Mouse (Mus musculus): ENCODE measurements around the gene Nfya. TPM values are rescaled to one million over a fixed set of nuclear protein-coding genes. Genes with fewer than 3 reads are reported as not detected.

The Nfya gene
- polyA plus RNA-seq, 1 experiment from 2014 or later = 10.7 TPM

DNA sequence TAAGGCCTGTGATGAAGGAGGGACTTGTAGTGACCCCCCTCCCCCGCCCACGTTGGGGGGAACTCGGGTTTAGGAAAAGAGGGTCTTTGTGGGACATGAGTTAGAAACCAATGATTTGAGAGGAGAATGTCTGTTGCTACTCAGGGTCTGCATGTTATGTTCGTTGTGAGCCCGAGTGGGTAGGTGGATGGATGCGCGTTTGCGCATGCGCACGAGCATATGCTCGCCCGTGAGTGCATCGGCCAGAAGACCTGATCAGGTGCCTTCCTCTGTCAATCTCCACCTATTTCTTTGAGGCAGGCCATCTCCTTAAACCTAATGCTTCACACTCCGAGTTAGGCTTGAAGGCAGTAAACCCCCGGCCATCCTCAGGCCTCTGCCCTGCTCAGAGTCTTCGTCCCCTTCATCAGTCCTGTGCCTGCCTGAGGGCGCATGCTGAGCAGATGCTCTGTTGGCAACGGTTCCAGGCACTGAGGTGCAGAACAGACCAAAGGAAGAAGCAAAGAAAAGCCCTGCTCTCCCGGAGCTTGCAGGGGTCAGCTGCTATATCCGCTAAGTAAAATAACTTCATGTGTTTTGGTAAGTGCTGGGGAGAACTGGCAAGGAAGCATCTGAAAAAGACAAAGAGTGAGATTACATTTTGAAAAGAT lies 23.4 kb upstream of the Nfya start:
- Histone ChIP-seq H3K4me3 (ENCODE audit: low read depth, low read length) (no peak overlapping the region), H3K4me1 (ENCODE audit: control insufficient read depth, insufficient read depth, low read length) (no peaks in the 10 kb centered on the region), H3K36me3 (ENCODE audit: control insufficient read depth, insufficient read depth, low read length) (no peaks in the 10 kb centered on the region), H3K4me2 (ENCODE audit: low read length) (no peak overlapping the region), H3K27ac (ENCODE audit: low read length) (no peak overlapping the region), H3K27me3 (ENCODE audit: control insufficient read depth, insufficient read depth, low read depth, low read length) (no peaks in the 10 kb centered on the region), H3K9ac (ENCODE audit: low read depth, low read length) (no peak overlapping the region), H3K9me3 (replicated peaks; ENCODE audit: control insufficient read depth, low read length, poor library complexity, severe bottlenecking) (no peaks in the 10 kb centered on the region)
- 80% methylated on average over 20 of the region's 20 CpGs for WGBS
- no peak for ATAC-seq

DNA sequence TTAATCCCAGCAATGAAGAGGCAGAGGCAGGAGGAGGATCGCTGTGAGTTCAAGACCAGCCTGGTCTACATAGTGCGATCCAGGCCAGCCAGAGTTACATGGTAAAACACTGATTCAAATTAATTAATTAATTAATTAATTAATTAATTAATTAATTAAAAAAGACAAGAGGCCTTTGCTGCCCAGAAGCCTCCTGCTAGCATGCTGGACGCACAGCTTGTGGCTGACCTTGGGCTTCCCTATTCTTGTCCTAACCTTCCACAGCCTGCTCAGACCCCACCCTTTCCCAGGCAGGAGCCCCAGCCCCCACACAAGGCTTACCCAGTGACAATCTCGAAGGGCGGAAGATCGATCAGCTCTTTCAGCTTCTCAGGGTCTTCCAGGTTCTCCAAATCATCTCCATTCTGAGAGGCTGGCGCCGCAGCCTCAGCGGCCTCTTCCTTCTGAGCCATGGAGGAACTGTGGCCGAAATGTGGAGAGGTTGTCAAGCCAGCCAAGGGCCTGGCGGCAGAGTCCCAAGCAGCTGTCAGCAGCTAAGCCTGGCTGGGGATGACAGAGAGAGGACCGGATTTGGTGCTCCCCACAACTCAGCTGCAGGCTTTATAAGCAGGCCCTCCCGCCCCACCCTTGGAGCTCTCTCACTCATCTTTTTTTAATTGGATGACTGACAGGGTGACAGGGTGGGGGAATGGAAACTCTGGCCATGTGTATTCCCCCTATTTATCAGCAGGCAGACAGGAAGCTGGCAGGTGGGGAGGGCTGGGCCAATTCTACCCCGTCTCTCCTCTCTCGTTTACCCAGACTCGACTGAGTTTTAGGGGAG lies 22.7 kb upstream of the Nfya start, which contains the start of gene Apobec2:
Gene Apobec2, minus strand, starts transcription at position 773 of the 823 bp plus-strand sequence.
- ATAC-seq = peak; percentile 30; the same call in 1 of the 2 replicates
- WGBS = 68% methylated on average over 16 of the region's 16 CpGs
- no peaks in the 10 kb centered on the region for H3K4me1 ChIP-seq (ENCODE audit: control insufficient read depth, insufficient read depth, low read length)
- H3K9me3 ChIP-seq (replicated peaks; ENCODE audit: control insufficient read depth, low read length, poor library complexity, severe bottlenecking) = no peaks in the 10 kb centered on the region
- H3K4me3 ChIP-seq (ENCODE audit: low read depth, low read length) = no peak within 1 kb of the TSS
- H3K4me2 ChIP-seq (ENCODE audit: low read length) = no peak within 1 kb of the TSS
- no peak within 1 kb of the TSS for H3K9ac ChIP-seq (ENCODE audit: low read depth, low read length)
- H3K36me3 ChIP-seq (ENCODE audit: control insufficient read depth, insufficient read depth, low read length) = no peaks in the 10 kb centered on the region
- no peaks in the 10 kb centered on the region for H3K27me3 ChIP-seq (ENCODE audit: control insufficient read depth, insufficient read depth, low read depth, low read length)
- H3K27ac ChIP-seq (ENCODE audit: low read length) = no peak within 1 kb of the TSS

DNA sequence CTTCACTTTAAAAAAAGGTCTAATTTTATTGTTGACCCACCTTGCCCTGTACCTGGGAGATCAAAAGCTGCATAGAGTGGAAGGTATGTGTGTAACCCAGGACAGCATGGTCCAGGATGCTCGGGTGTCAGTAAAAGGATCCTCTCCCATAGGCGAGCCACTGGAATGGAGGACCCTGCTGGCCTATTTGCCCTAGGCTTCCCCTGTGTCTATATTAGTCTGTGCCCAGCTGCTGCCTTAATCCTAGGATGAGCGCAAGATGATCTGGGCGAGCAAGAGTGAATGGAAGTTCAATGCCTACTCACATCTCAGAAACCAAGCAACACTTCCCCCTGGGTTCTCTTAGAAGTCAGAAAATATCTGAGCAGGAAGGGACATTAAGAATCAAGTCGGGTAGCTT lies 21.3 kb upstream of the Nfya start:
- Histone ChIP-seq H3K4me3 (ENCODE audit: low read depth, low read length) (no peak overlapping the region), H3K9ac (ENCODE audit: low read depth, low read length) (no peak overlapping the region), H3K27me3 (ENCODE audit: control insufficient read depth, insufficient read depth, low read depth, low read length) (no peaks in the 10 kb centered on the region), H3K36me3 (ENCODE audit: control insufficient read depth, insufficient read depth, low read length) (no peaks in the 10 kb centered on the region), H3K27ac (ENCODE audit: low read length) (no peak overlapping the region), H3K4me2 (ENCODE audit: low read length) (no peak overlapping the region), H3K4me1 (ENCODE audit: control insufficient read depth, insufficient read depth, low read length) (no peaks in the 10 kb centered on the region), H3K9me3 (replicated peaks; ENCODE audit: control insufficient read depth, low read length, poor library complexity, severe bottlenecking) (no peaks in the 10 kb centered on the region)
- ATAC-seq = no peak
- WGBS = 68% methylated on average over 5 of the region's 5 CpGs

DNA sequence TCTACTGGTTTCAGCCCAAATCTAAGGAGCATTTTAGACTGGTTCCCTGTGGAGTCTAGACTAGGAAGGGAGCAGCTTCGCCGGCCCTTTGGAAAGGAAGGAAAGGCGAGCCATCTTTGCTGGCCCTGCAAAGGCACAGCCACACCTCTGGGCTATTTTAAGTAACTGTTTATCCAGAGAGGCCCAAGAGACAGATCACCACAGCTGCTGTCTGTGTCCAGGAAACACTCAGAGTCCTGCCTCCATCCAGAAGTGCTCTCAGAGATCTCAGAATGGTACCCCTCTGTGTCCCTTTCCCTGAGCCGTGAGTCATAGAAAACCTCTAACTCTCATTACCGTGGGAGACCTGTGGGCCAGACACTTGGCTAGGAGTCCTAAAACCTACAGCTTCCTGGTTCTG lies 20.7 kb upstream of the Nfya start:
- ATAC-seq = no peak
- Histone ChIP-seq H3K9me3 (replicated peaks; ENCODE audit: control insufficient read depth, low read length, poor library complexity, severe bottlenecking) (no peaks in the 10 kb centered on the region), H3K4me3 (ENCODE audit: low read depth, low read length) (no peak overlapping the region), H3K36me3 (ENCODE audit: control insufficient read depth, insufficient read depth, low read length) (no peaks in the 10 kb centered on the region), H3K27me3 (ENCODE audit: control insufficient read depth, insufficient read depth, low read depth, low read length) (no peaks in the 10 kb centered on the region), H3K9ac (ENCODE audit: low read depth, low read length) (no peak overlapping the region), H3K27ac (ENCODE audit: low read length) (no peak overlapping the region), H3K4me2 (ENCODE audit: low read length) (no peak overlapping the region), H3K4me1 (ENCODE audit: control insufficient read depth, insufficient read depth, low read length) (no peaks in the 10 kb centered on the region)
- 74% methylated on average over 5 of the region's 5 CpGs for WGBS

DNA sequence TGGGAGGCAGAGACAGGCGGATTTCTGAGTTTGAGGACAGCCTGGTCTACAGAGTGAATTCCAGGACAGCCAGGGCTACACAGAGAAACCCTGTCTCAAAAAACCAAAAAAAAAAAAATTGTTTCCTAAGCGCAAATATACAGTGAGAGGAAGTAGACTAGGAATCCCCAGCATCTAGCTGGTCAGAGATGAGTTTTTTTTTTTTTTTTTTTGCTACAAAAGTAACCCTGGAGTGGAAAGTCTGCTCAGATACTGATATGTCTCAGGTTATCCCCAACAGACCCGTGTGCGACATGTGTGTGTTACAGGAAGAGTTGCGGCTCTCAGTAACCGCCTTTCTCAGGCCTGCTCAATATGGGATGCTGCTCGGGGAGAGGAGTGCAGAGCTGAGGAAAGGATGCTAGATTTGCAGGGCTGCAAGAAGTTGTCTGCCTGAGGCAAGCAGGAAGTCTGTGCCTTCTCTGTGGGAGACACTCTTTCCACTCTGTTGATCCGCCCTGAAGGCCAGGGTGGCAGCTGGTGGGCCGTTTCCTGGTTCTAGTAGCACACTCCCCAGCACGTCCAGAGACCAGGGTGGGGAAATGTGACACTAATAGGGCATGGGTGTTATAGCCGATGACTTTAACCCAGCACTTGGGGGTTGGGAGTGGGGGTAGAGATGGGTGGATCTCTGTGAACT lies 18.3 kb upstream of the Nfya start:
- 72% methylated on average over 11 of the region's 11 CpGs for WGBS
- no peaks in the 10 kb centered on the region for H3K36me3 ChIP-seq (ENCODE audit: control insufficient read depth, insufficient read depth, low read length)
- H3K4me3 ChIP-seq (ENCODE audit: low read depth, low read length) = no peak overlapping the region
- ATAC-seq = no peak
- no peak overlapping the region for H3K27ac ChIP-seq (ENCODE audit: low read length)
- no peaks in the 10 kb centered on the region for H3K9me3 ChIP-seq (replicated peaks; ENCODE audit: control insufficient read depth, low read length, poor library complexity, severe bottlenecking)
- no peaks in the 10 kb centered on the region for H3K27me3 ChIP-seq (ENCODE audit: control insufficient read depth, insufficient read depth, low read depth, low read length)
- H3K4me1 ChIP-seq (ENCODE audit: control insufficient read depth, insufficient read depth, low read length) = no peaks in the 10 kb centered on the region
- no peak overlapping the region for H3K9ac ChIP-seq (ENCODE audit: low read depth, low read length)
- no peak overlapping the region for H3K4me2 ChIP-seq (ENCODE audit: low read length)

DNA sequence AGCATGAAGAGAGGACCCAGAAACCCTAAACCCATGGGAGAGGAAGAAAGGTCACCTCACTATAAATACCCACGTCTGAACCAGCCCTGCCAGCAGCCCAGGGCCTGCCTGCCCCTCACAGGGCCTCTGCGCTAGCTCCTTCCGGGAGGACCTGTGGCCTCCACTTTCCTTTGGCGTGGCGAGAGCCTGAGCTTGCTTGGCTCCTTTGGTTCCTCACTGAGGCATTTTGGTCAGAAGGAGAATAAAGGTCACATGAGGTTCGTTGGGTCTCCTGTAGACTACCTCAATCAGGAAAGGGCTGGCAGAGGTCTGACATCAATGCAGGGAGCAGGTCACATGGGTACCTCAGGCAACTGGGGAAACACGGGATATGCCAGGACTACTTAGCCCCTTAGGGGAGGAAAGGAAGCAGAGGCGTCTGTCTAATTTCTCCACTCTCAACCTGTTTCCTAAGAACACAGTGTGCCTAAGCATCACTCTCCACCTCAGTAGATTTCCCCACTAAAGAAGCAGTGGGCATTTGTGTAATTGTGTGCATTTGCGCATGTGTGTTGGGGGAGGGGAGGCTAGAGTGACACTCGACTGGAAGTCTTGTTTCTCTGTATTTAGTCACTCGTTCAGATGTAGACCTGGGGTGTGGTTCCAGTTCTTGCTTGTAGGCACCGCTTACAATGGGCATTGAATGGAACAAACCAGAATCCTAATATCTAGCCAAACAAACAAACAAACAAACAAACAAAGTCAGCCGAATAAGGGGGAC lies 17.5 kb upstream of the Nfya start:
- ATAC-seq = no peak
- Histone ChIP-seq H3K4me3 (ENCODE audit: low read depth, low read length) (no peak overlapping the region), H3K9me3 (replicated peaks; ENCODE audit: control insufficient read depth, low read length, poor library complexity, severe bottlenecking) (no peaks in the 10 kb centered on the region), H3K9ac (ENCODE audit: low read depth, low read length) (no peak overlapping the region), H3K36me3 (ENCODE audit: control insufficient read depth, insufficient read depth, low read length) (no peaks in the 10 kb centered on the region), H3K27me3 (ENCODE audit: control insufficient read depth, insufficient read depth, low read depth, low read length) (no peaks in the 10 kb centered on the region), H3K4me1 (ENCODE audit: control insufficient read depth, insufficient read depth, low read length) (no peaks in the 10 kb centered on the region), H3K4me2 (ENCODE audit: low read length) (no peak overlapping the region), H3K27ac (ENCODE audit: low read length) (no peak overlapping the region)
- 77% methylated on average over 13 of the region's 13 CpGs for WGBS

DNA sequence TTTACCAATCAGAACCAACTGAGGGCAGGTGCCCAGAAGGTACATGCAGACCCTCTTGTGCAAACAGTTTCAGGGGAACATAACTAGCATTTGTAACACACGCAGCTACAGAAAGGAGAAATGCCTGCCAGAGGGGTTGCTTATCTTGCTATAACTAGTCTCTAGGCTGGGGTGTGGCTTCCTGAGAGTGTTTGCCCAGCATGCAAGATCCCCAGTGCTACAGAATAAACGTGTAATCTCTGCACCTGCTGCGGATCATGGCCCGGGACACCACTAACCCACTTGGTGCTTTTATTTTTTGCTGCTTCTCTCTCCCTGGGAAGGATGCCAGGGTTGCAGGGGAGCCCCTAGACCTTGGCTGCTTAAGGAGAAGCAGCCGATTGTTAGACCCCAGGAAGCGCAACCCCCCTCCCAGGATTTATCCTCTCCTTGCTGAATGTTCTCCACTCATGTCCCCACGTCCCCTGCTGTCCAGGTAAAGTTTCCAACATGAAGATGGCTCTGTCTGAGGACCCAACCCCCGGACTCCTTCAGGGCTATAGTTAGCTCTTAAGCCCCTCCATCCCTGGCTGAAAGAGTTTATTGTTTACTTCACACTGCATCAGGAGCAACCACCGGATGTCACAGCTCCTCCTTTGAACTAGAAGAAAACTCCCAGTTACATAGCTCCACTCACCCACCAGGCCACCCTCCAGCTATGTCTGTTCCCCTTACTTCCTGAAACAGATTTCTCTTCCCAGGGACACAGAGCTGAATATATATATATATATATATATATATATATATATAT lies 16.3 kb upstream of the Nfya start:
- Histone ChIP-seq H3K27ac (ENCODE audit: low read length) (no peak overlapping the region), H3K9ac (ENCODE audit: low read depth, low read length) (no peak overlapping the region), H3K36me3 (ENCODE audit: control insufficient read depth, insufficient read depth, low read length) (no peaks in the 10 kb centered on the region), H3K27me3 (ENCODE audit: control insufficient read depth, insufficient read depth, low read depth, low read length) (no peaks in the 10 kb centered on the region), H3K4me2 (ENCODE audit: low read length) (no peak overlapping the region), H3K9me3 (replicated peaks; ENCODE audit: control insufficient read depth, low read length, poor library complexity, severe bottlenecking) (no peaks in the 10 kb centered on the region), H3K4me1 (ENCODE audit: control insufficient read depth, insufficient read depth, low read length) (no peaks in the 10 kb centered on the region), H3K4me3 (ENCODE audit: low read depth, low read length) (no peak overlapping the region)
- 43% methylated on average over 9 of the region's 9 CpGs for WGBS
- ATAC-seq = no peak

DNA sequence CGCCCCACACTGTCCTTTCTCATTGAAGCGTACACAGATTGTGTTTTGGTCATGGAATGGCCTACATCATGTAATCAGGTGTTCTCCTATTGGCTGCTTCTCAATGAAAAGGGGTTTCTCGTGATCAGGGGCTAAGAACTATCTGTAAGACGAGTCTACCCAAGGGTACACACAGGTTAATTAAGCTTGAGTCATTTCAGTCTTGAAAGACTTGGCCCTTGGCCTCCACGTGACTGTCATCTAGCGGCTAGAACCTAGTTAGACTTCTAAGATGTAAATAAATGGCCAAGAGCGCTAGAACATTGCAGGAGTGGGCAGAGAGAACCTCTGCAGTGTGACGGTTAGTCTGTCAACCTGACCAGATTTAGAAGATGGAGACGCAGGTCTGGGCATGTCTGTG lies 14.5 kb upstream of the Nfya start:
- WGBS = 90% methylated on average over 9 of the region's 9 CpGs
- Histone ChIP-seq H3K27me3 (ENCODE audit: control insufficient read depth, insufficient read depth, low read depth, low read length) (no peaks in the 10 kb centered on the region), H3K36me3 (ENCODE audit: control insufficient read depth, insufficient read depth, low read length) (no peaks in the 10 kb centered on the region), H3K9ac (ENCODE audit: low read depth, low read length) (no peak overlapping the region), H3K4me1 (ENCODE audit: control insufficient read depth, insufficient read depth, low read length) (no peaks in the 10 kb centered on the region), H3K27ac (ENCODE audit: low read length) (no peak overlapping the region), H3K4me2 (ENCODE audit: low read length) (no peak overlapping the region), H3K4me3 (ENCODE audit: low read depth, low read length) (no peak overlapping the region), H3K9me3 (replicated peaks; ENCODE audit: control insufficient read depth, low read length, poor library complexity, severe bottlenecking) (no peaks in the 10 kb centered on the region)
- ATAC-seq = no peak

All from midbrain, embryonic 16.5 days (tissue).